Mouse (Mus musculus) heart, embryonic 11.5 days (tissue): Measurements from ENCODE around the gene Sult6b2. TPM values are rescaled to one million over a fixed set of nuclear protein-coding genes. Genes with fewer than 3 reads are reported as not detected.

Experiments used
- ATAC-seq: fragments of 200-750 bp; cut with Nextera tagmentation; replicated peaks from 2 replicates; pipeline ENCODE4 v1.8.0; 2017; ENCODE audit warnings: moderate library complexity; ENCODE audit not compliant: insufficient number of reproducible peaks, low FRiP score, low TSS enrichment
- H3K27ac ChIP-seq: fragments of 300-500 bp; sonication (generic); 2 replicates; pipeline ENCODE4 v1.5.1; 2014; ENCODE audit warnings: mild to moderate bottlenecking, low read depth, low read length
- H3K27me3 ChIP-seq: fragments of 300-500 bp; sonication (generic); 2 replicates; pipeline ENCODE4 v1.6.1; 2014; ENCODE audit warnings: mild to moderate bottlenecking, low read length, mixed read lengths; ENCODE audit not compliant: control insufficient read depth, insufficient read depth
- H3K36me3 ChIP-seq: fragments of 300-500 bp; sonication (generic); 2 replicates; pipeline ENCODE4 v1.6.1; 2014; ENCODE audit warnings: mild to moderate bottlenecking, low read length, moderate library complexity, mixed read lengths; ENCODE audit not compliant: control insufficient read depth, insufficient read depth
- H3K4me1 ChIP-seq: fragments of 300-500 bp; sonication (generic); 2 replicates; pipeline ENCODE4 v1.6.1; 2014; ENCODE audit warnings: low read length; ENCODE audit not compliant: control insufficient read depth, insufficient read depth
- H3K4me2 ChIP-seq: fragments of 300-500 bp; sonication (generic); 2 replicates; pipeline ENCODE4 v1.6.1; 2014; ENCODE audit warnings: mild to moderate bottlenecking, moderate library complexity
- H3K4me3 ChIP-seq: fragments of 300-500 bp; sonication (generic); 2 replicates; pipeline ENCODE4 v1.5.1; 2014; ENCODE audit warnings: low read depth, low read length
- H3K9ac ChIP-seq: fragments of 300-500 bp; sonication (generic); 2 replicates; pipeline ENCODE4 v1.6.1; 2014; ENCODE audit warnings: mild to moderate bottlenecking, low read depth, low read length, moderate library complexity
- H3K9me3 ChIP-seq: fragments of 300-500 bp; sonication (generic); replicated peaks from 2 replicates; pipeline ENCODE4 v1.6.1; 2016; ENCODE audit warnings: low read length; ENCODE audit not compliant: control insufficient read depth
- WGBS: fragments of 180-500 bp; shearing (Covaris S2); extraction: QIAGEN DNeasy Blood & Tissue Kit; methylation state at CpG from one replicate; pipeline ENCODE4 v1.1.7; 2014; ENCODE audit not compliant: insufficient replicate concordance; 5-methylcytosine and 5-hydroxymethylcytosine counted together
- polyA plus RNA-seq: library from polyadenylated mRNA; unstranded; fragments of >200 nt; fragmentation: Nextera tagmentation; extraction: Ambion mirVana; gene quantifications from 2 replicates; pipeline ENCODE4 v1.2.1, GENCODE M21; 2014

The Sult6b2 gene
- polyA plus RNA-seq = 0.14 TPM in 1 of 2 replicates, not detected in the other

DNA sequence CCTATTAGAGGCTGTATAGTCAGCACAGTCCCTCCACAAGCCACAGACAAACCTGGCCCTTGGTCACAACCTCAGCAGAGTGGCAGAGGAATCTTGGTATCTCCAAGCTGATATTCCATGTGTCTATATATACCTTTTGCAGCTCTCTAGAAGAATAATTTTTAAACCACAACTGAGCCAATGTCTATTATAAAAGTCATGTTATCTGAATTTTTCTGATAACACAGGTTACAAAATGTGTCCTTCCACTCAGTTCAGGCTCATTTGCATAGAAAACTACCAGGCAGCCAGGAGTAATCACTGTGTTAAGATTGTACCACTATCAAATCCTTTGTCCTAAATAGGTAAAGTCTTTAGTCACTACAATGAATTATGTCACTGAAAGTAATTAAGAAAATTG is at the start of gene Sult6b2:
Gene Sult6b2 (minus strand): TSS at position 101 of the 400 bp plus-strand sequence.
- no peaks in the 10 kb centered on the region for H3K27me3 ChIP-seq
- H3K4me1 ChIP-seq = no peaks in the 10 kb centered on the region
- H3K4me3 ChIP-seq = no peak within 1 kb of the TSS
- H3K27ac ChIP-seq = no peak within 1 kb of the TSS
- H3K9me3 ChIP-seq = no peaks in the 10 kb centered on the region
- ATAC-seq = no peak
- no peak within 1 kb of the TSS for H3K9ac ChIP-seq
- no peaks in the 10 kb centered on the region for H3K36me3 ChIP-seq
- no peak within 1 kb of the TSS for H3K4me2 ChIP-seq

DNA sequence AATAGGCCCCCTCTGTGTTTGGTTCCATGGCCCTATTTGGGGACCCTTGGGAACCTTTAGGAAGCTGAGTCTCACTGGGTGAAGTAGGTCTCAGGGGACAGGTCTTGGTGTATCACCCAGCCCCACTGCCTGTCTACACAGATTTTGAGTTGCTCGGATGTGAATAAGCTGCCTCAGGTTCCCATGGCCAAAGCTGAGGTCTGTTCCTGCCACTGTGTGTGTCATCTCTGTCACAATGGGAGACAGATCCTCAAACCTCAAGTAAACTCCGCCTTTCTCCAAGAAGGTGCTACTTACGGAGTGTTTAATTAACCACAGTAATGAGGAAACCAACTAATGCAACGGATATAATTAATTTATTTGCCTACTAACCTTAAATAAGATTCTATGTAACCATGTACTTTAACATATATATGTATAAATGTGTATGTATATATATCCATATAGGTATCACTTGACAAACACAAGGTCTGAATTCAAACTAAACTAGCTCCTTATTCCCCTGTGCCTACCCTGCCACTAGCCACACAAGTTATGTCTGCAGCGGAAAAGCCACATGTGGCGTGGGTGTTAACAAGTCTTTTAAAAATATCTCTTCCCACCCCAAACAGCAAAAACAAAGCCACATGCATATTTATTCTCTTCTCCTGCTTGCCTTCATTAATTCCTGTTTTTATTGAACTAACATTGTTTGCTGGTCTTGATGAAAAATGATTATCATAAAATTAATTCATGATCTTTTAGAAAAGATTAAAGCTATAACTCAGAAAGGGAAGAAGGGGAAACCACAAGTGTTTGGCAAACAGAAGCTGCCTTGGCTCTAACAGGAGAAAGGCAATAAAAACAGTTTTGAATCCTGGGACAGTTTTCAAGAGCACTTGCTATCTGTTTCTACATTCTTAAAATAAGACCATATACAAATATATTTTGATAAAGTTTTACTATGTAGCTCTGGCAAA is 48.4 kb upstream of the Sult6b2 start:
- no peaks in the 10 kb centered on the region for H3K36me3 ChIP-seq
- WGBS = 83% methylated on average over 6 of the region's 6 CpGs
- H3K9me3 ChIP-seq = no peaks in the 10 kb centered on the region
- no peak for ATAC-seq
- no peak overlapping the region for H3K27ac ChIP-seq
- H3K4me2 ChIP-seq = no peak overlapping the region
- H3K4me1 ChIP-seq = no peaks in the 10 kb centered on the region
- H3K27me3 ChIP-seq = no peaks in the 10 kb centered on the region
- no peak overlapping the region for H3K9ac ChIP-seq
- H3K4me3 ChIP-seq = no peak overlapping the region

DNA sequence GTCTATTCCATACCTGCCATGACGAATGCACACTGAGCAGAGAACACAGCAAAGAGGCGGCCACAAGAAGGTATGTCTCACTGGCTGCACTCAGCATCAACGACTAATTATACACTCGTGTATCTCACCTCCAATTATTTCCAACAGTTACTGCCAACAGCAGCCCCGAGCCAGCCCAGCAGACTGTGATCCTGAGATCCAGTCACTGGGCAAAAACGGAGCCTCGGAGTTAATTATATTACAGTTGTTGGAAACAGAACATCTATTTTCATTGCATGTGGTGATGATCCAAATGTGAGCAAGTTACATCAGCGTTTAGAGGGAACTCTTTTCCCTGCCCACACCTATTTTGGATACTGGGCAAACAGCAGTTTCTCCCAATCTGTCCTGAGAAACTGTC is 46.1 kb upstream of the Sult6b2 start:
- Histone ChIP-seq H3K27ac (no peak overlapping the region), H3K4me1 (no peaks in the 10 kb centered on the region), H3K4me3 (no peak overlapping the region), H3K36me3 (no peaks in the 10 kb centered on the region), H3K27me3 (no peaks in the 10 kb centered on the region), H3K9me3 (no peaks in the 10 kb centered on the region), H3K4me2 (no peak overlapping the region), H3K9ac (no peak overlapping the region)
- ATAC-seq = no peak
- 85% methylated on average over 8 of the region's 8 CpGs for WGBS

DNA sequence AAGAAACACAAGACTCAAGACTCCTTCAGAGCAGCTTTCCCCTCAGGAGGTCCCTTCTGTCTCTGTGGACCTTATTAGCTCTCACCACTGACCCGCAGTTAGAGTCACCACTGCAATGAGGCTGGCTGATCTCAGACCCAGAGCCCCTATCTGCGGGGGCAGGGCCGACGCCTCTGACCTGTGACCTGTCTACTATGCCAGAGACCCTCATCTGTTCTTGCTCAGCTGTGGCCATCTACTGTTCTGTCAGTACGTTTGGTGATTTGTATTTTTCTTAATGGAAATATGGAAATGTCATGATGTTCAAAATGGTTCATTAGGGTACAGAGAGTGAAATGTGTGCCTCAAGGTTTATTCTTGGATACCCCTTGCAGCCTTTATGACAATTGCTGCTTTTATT is 45.0 kb upstream of the Sult6b2 start:
- Histone ChIP-seq H3K27ac (no peak overlapping the region), H3K36me3 (no peaks in the 10 kb centered on the region), H3K9me3 (no peaks in the 10 kb centered on the region), H3K9ac (no peak overlapping the region), H3K4me2 (no peak overlapping the region), H3K4me3 (no peak overlapping the region), H3K27me3 (no peaks in the 10 kb centered on the region), H3K4me1 (no peaks in the 10 kb centered on the region)
- ATAC-seq = no peak
- WGBS = 35% methylated on average over 5 of the region's 5 CpGs

DNA sequence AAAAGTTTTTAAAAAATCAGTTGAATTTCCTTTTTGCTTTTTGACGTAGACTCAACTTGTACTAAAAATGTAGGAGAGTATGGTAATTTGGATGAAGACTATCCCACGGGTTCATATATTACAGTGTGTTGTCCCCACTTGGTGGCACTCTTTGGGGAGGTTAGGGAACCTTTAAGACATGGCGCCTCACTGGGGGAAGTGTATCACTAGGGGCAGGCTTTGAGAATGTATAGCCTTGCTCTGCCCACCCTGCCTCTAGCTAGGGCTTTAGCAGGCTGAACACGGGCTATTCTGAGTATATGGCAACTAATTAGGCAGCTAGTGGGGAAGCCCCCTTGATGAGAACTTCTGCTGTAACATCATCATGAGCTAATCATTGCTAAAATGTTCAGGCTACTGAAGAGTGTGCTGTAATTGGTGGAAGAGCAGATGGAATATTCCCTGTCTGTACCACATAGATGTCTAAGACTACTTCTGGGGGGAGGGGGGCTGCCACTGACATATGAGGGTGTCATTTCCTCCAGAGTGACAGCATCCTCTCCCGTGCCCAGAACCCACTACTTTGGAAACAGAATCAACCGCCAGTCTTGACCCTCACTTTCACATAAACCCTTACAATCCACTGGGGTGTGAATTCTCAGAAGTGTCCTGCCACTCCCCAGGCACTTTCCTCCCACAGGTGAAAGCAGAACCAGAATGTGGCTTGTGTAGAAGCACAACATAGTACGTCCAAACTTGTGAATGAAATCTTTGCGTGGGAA is 43.8 kb upstream of the Sult6b2 start:
- H3K4me2 ChIP-seq = no peak overlapping the region
- H3K4me1 ChIP-seq = no peaks in the 10 kb centered on the region
- no peak overlapping the region for H3K27ac ChIP-seq
- 69% methylated on average over 8 of the region's 8 CpGs for WGBS
- no peak overlapping the region for H3K9ac ChIP-seq
- no peaks in the 10 kb centered on the region for H3K27me3 ChIP-seq
- no peak overlapping the region for H3K4me3 ChIP-seq
- no peaks in the 10 kb centered on the region for H3K9me3 ChIP-seq
- ATAC-seq = no peak
- H3K36me3 ChIP-seq = no peaks in the 10 kb centered on the region

DNA sequence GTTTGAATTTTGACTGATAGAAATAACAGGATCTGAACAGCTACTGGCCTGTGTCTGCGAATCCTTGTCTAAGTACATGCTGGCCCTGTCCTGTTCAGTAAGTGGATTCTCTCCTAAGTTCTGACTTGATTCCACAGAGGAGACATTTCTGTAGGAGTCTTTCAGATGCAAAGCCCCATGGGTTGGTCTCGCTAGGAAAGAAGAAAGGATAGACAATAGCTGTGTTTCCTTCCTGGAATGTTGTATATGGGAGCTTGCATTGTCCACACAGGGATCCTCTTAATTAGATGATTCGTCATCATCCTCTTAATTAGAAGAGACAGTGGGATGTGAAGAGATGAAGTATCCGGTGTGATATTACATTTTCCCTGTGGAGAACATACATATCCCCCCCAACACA is 42.6 kb upstream of the Sult6b2 start:
- no peak overlapping the region for H3K4me3 ChIP-seq
- 80% methylated on average over 4 of the region's 4 CpGs for WGBS
- H3K27me3 ChIP-seq = no peaks in the 10 kb centered on the region
- no peaks in the 10 kb centered on the region for H3K4me1 ChIP-seq
- no peaks in the 10 kb centered on the region for H3K9me3 ChIP-seq
- H3K36me3 ChIP-seq = no peaks in the 10 kb centered on the region
- no peak overlapping the region for H3K9ac ChIP-seq
- H3K27ac ChIP-seq = no peak overlapping the region
- no peak for ATAC-seq
- H3K4me2 ChIP-seq = no peak overlapping the region

DNA sequence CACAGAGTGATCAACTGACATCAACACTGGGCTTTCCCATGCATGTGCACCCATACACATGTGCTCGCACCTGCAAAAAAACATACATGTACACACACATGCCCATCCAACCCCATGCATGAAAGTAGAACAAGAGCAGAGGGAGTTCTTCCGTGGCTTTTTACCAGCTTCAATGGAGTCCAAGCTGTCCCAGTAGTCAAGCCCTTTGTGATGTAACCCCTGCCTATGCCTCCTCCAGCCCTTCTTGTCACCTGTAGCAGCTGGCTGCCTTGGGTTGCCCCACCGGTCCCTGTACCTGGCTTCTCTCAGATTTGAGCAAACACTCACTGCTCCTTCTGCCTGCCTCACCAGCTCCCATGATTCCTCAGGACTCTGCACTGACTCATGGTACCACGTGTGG is 40.8 kb upstream of the Sult6b2 start:
- no peak overlapping the region for H3K4me2 ChIP-seq
- H3K27ac ChIP-seq = no peak overlapping the region
- H3K36me3 ChIP-seq = no peaks in the 10 kb centered on the region
- no peak for ATAC-seq
- no peaks in the 10 kb centered on the region for H3K4me1 ChIP-seq
- H3K9ac ChIP-seq = no peak overlapping the region
- H3K9me3 ChIP-seq = no peaks in the 10 kb centered on the region
- H3K4me3 ChIP-seq = no peak overlapping the region
- H3K27me3 ChIP-seq = no peaks in the 10 kb centered on the region
- 78% methylated on average over 4 of the region's 4 CpGs for WGBS

DNA sequence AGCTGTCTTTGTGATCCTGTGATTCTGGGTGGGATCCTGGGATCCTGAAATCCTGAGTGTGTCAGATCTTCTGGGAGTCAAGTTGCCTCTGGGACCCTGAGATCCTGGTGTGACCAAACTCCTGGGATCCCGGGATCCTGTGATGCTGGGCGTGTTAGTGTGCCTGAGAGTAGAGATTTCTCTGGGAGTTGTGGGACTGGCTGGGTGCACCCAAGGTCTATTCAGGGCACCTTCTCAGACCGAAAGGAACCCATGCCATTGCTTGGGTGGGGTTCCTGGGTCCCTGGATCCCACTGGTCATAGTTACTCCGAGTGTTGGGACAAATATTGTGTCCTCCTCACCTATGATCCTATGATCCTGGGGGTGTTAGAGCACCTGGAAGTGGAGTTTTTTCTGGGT is 39.8 kb upstream of the Sult6b2 start:
- no peak overlapping the region for H3K4me3 ChIP-seq
- ATAC-seq = no peak
- H3K36me3 ChIP-seq = no peaks in the 10 kb centered on the region
- H3K27ac ChIP-seq = no peak overlapping the region
- no peak overlapping the region for H3K4me2 ChIP-seq
- H3K4me1 ChIP-seq = no peaks in the 10 kb centered on the region
- 77% methylated on average over 4 of the region's 4 CpGs for WGBS
- H3K9ac ChIP-seq = no peak overlapping the region
- H3K9me3 ChIP-seq = no peaks in the 10 kb centered on the region
- no peaks in the 10 kb centered on the region for H3K27me3 ChIP-seq
